Mouse (Mus musculus) embryonic facial prominence, embryonic 14.5 days (tissue): ENCODE results near the gene Slc40a1. TPM values are rescaled to one million over a fixed set of nuclear protein-coding genes. Genes with fewer than 3 reads are reported as not detected.

Experiments
- ATAC-seq: fragments of 200-750 bp; cut with Nextera tagmentation; 2 replicates; pipeline ENCODE4 v1.8.0; 2017; ENCODE audit warnings: low read depth, moderate number of reproducible peaks, moderate TSS enrichment
- DNase-seq: peaks from one replicate; pipeline ENCODE4 v3.0.0-alpha.2; 2015; ENCODE audit warnings: low spot score
- H3K27ac ChIP-seq: fragments of 300-500 bp; sonication (generic); replicated peaks from 2 replicates; pipeline ENCODE4 v1.5.1; 2014; ENCODE audit warnings: low read depth, mild to moderate bottlenecking, low read length, moderate library complexity
- H3K27me3 ChIP-seq: fragments of 300-500 bp; sonication (generic); replicated peaks from 2 replicates; pipeline ENCODE4 v1.6.1; 2014; ENCODE audit warnings: low read length; ENCODE audit not compliant: control insufficient read depth, insufficient read depth
- H3K36me3 ChIP-seq: fragments of 300-500 bp; sonication (generic); 2 replicates; pipeline ENCODE4 v1.6.1; 2014; ENCODE audit warnings: low read length, mixed read lengths; ENCODE audit not compliant: control insufficient read depth, insufficient read depth
- H3K4me1 ChIP-seq: fragments of 300-500 bp; sonication (generic); 2 replicates; pipeline ENCODE4 v1.6.1; 2014; ENCODE audit warnings: antibody characterized with exemption, low read length; ENCODE audit not compliant: control insufficient read depth, insufficient read depth
- H3K4me2 ChIP-seq: fragments of 300-500 bp; sonication (generic); 2 replicates; pipeline ENCODE4 v1.6.1; 2014; ENCODE audit warnings: low read depth, mild to moderate bottlenecking, low read length, moderate library complexity, mixed read lengths
- H3K4me3 ChIP-seq: fragments of 300-500 bp; sonication (generic); 2 replicates; pipeline ENCODE4 v1.5.1; 2014; ENCODE audit warnings: low read depth, mild to moderate bottlenecking, low read length
- H3K9ac ChIP-seq: fragments of 300-500 bp; sonication (generic); 2 replicates; pipeline ENCODE4 v1.6.1; 2014; ENCODE audit warnings: low read depth, mild to moderate bottlenecking, low read length, moderate library complexity, mixed read lengths
- H3K9me3 ChIP-seq: fragments of 300-500 bp; sonication (generic); 2 replicates; pipeline ENCODE4 v1.6.1; 2016; ENCODE audit warnings: low read length; ENCODE audit not compliant: control insufficient read depth
- WGBS: fragments of 180-500 bp; shearing (Covaris S2); extraction: QIAGEN DNeasy Blood & Tissue Kit; methylation state at CpG from one replicate; pipeline ENCODE4 v1.1.7; 2014; 5-methylcytosine and 5-hydroxymethylcytosine counted together
- polyA plus RNA-seq: library from polyadenylated mRNA; unstranded; fragments of >200 nt; fragmentation: Nextera tagmentation; extraction: Ambion mirVana; gene quantifications from 2 replicates; pipeline ENCODE4 v1.2.1, GENCODE M21; 2014

The Slc40a1 gene
- polyA plus RNA-seq, 1 experiment from 2014 or later = 38.1 TPM

- H3K4me2 ChIP-seq = no peak overlapping the region
- H3K27me3 ChIP-seq = no peaks in the 10 kb centered on the region
- DNase-seq (no peak), ATAC-seq (no peak)
- H3K27ac ChIP-seq = no peak overlapping the region
- no peaks in the 10 kb centered on the region for H3K36me3 ChIP-seq
- no peaks in the 10 kb centered on the region for H3K4me1 ChIP-seq
- no peak overlapping the region for H3K4me3 ChIP-seq
- H3K9me3 ChIP-seq = no peaks in the 10 kb centered on the region
- WGBS = 78% methylated on average over 3 of the region's 3 CpGs
- H3K9ac ChIP-seq = no peak overlapping the region
These were observed 22.2 kb downstream of the Slc40a1 start for GRCm38 (mm10) chr1:45904161-45904560.

- no peak for ATAC-seq
- Histone ChIP-seq H3K27me3 (no peaks in the 10 kb centered on the region), H3K27ac (no peak overlapping the region), H3K4me2 (no peak overlapping the region), H3K36me3 (no peaks in the 10 kb centered on the region), H3K9ac (no peak overlapping the region), H3K4me1 (no peaks in the 10 kb centered on the region), H3K9me3 (no peaks in the 10 kb centered on the region), H3K4me3 (no peak overlapping the region)
- DNase-seq = no peak
- 56% methylated on average over 1 of the region's 1 CpGs for WGBS
These were observed 28.3 kb downstream of the Slc40a1 start for GRCm38 (mm10) chr1:45898044-45898443.

- Histone ChIP-seq H3K27ac (no peak overlapping the region), H3K9me3 (no peaks in the 10 kb centered on the region), H3K4me2 (no peak overlapping the region), H3K36me3 (no peaks in the 10 kb centered on the region), H3K27me3 (no peaks in the 10 kb centered on the region), H3K4me3 (no peak overlapping the region), H3K4me1 (no peaks in the 10 kb centered on the region), H3K9ac (no peak overlapping the region)
- 84% methylated on average over 6 of the region's 6 CpGs for WGBS
- DNase-seq = no peak
- ATAC-seq = no peak
These were observed 32.0 kb downstream of the Slc40a1 start for GRCm38 (mm10) chr1:45894168-45894912.

GRCm38 (mm10) chr1:45891986-45892385 is 34.3 kb downstream of the Slc40a1 start:
- DNase-seq (no peak), ATAC-seq (no peak)
- no peak overlapping the region for H3K9ac ChIP-seq
- no peak overlapping the region for H3K4me3 ChIP-seq
- H3K9me3 ChIP-seq = no peaks in the 10 kb centered on the region
- H3K27ac ChIP-seq = no peak overlapping the region
- no peak overlapping the region for H3K4me2 ChIP-seq
- H3K27me3 ChIP-seq = no peaks in the 10 kb centered on the region
- no peaks in the 10 kb centered on the region for H3K4me1 ChIP-seq
- 67% methylated on average over 2 of the region's 2 CpGs for WGBS
- no peaks in the 10 kb centered on the region for H3K36me3 ChIP-seq

GRCm38 (mm10) chr1:45890173-45890572 is 36.1 kb downstream of the Slc40a1 start, which contains the start of gene Gm5269:
TSS of gene Gm5269 (minus strand) at chr1:45890273.
- no peak within 1 kb of the TSS for H3K27ac ChIP-seq
- no peaks in the 10 kb centered on the region for H3K4me1 ChIP-seq
- no peak for ATAC-seq
- no peaks in the 10 kb centered on the region for H3K36me3 ChIP-seq
- H3K9me3 ChIP-seq = no peaks in the 10 kb centered on the region
- no peak within 1 kb of the TSS for H3K9ac ChIP-seq
- no peak within 1 kb of the TSS for H3K4me3 ChIP-seq
- no peak within 1 kb of the TSS for H3K4me2 ChIP-seq
- no peak for DNase-seq
- H3K27me3 ChIP-seq = no peaks in the 10 kb centered on the region

GRCm38 (mm10) chr1:45886800-45887199 is 39.5 kb downstream of the Slc40a1 start:
- no peaks in the 10 kb centered on the region for H3K27me3 ChIP-seq
- ATAC-seq (no peak), DNase-seq (no peak)
- H3K4me1 ChIP-seq = no peaks in the 10 kb centered on the region
- WGBS = 84% methylated on average over 9 of the region's 9 CpGs
- no peaks in the 10 kb centered on the region for H3K36me3 ChIP-seq
- H3K9me3 ChIP-seq = no peaks in the 10 kb centered on the region
- no peak overlapping the region for H3K27ac ChIP-seq
- no peak overlapping the region for H3K4me2 ChIP-seq
- no peak overlapping the region for H3K4me3 ChIP-seq
- no peak overlapping the region for H3K9ac ChIP-seq

GRCm38 (mm10) chr1:45883378-45883777 is 42.9 kb downstream of the Slc40a1 start:
- Histone ChIP-seq H3K4me2 (no peak overlapping the region), H3K36me3 (no peaks in the 10 kb centered on the region), H3K9me3 (no peaks in the 10 kb centered on the region), H3K27ac (no peak overlapping the region), H3K9ac (no peak overlapping the region), H3K27me3 (no peaks in the 10 kb centered on the region), H3K4me1 (no peaks in the 10 kb centered on the region), H3K4me3 (no peak overlapping the region)
- DNase-seq (no peak), ATAC-seq (no peak)

GRCm38 (mm10) chr1:45882076-45882475 is 44.2 kb downstream of the Slc40a1 start:
- ATAC-seq (no peak), DNase-seq (no peak)
- Histone ChIP-seq H3K36me3 (no peaks in the 10 kb centered on the region), H3K9me3 (no peaks in the 10 kb centered on the region), H3K4me1 (no peaks in the 10 kb centered on the region), H3K4me2 (no peak overlapping the region), H3K4me3 (no peak overlapping the region), H3K27me3 (no peaks in the 10 kb centered on the region), H3K9ac (no peak overlapping the region), H3K27ac (no peak overlapping the region)
- WGBS = 63% methylated on average over 6 of the region's 6 CpGs

- WGBS = 75% methylated on average over 3 of the region's 3 CpGs
- no peak overlapping the region for H3K4me2 ChIP-seq
- H3K4me3 ChIP-seq = no peak overlapping the region
- H3K4me1 ChIP-seq = no peaks in the 10 kb centered on the region
- H3K27me3 ChIP-seq = no peaks in the 10 kb centered on the region
- ATAC-seq = no peak
- DNase-seq = no peak
- H3K9ac ChIP-seq = no peak overlapping the region
- H3K36me3 ChIP-seq = no peaks in the 10 kb centered on the region
- H3K9me3 ChIP-seq = no peaks in the 10 kb centered on the region
- H3K27ac ChIP-seq = no peak overlapping the region
These were observed 45.0 kb downstream of the Slc40a1 start for GRCm38 (mm10) chr1:45881228-45881832.
